Mouse (Mus musculus): ENCODE results near the gene Mrpl50. TPM values are rescaled to one million over a fixed set of nuclear protein-coding genes. Genes with fewer than 3 reads are reported as not detected.
"Not testable (repeated sequence)": the region's sequence is repeated elsewhere in the genome, so short reads cannot be mapped to it uniquely, and the experiment has no call there.

Gene Mrpl50
- total RNA-seq, 2 experiments from 2014 or later: 32.9 to 33.6 TPM

DNA sequence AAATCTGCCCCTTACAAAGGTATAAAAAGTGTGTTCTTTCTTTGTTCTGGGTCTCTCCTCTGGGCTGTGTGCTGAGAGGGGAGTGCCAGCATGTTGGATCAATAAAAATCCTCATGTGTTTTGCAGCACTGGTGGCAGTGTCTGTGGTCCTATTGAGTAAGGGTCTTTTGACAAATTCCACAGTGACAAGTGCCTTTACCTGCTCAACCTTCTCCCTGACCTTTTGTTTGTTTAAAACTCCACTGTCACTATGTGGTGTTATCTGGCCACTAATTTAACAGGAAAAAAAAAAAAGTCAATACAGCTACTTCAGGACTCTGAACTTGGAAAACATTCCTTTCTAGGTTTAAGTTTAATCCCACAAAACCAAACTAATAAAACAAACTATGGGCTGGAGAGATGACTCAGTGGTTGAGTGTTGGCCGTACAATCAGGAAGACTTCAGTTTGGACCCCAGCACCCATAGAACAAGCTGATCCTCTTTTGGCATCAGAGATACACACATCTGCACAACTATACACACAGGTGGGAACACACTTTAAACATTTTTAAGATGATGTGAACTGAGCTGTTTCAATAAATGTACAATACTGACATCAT lies 10.6 kb downstream of the Mrpl50 start:
- not testable (repeated sequence) for DNase-seq (ENCODE audit: low spot score in 2 of 2)

DNA sequence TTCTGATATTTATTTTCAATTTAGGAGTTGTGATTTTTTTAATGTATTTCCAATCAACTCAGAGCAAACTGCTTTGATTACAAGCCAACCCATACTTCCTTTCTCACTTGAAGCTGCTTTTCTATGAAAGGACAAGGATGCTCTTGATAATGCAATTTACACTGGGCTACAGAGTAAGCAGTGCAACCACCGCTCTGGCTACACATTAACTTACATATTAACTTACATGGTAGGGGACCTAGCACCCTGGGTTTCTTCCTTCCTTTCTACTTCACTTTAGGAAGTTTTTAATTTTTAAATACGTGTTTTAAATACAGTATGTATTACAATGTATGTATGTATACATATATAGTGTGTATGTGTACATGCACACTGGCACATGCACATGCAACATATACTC lies 11.7 kb downstream of the Mrpl50 start:
- DNase-seq (ENCODE audit: low spot score in 2 of 2): no peak

DNA sequence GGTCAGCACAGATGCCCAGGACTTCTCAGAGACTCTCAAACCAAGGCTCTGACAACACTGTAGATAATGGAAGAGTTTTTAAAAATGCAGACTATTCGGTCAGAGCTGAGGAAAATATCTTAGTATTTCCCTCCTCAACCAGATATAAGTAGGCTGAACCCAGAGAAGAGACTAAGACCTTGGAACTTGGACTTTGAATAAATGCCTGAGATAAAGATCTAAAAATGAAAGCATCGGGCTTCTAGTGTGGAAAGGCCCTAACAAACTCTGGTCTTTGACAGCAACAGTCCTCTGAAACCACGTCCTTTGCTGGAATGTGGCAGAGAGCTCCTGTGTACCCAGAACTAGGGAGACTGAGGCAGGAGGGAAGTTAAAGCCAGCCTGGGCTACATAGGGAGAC lies 14.5 kb downstream of the Mrpl50 start, which contains the start of gene Baat:
Gene Baat (minus strand): TSS at position 172 of the 400 bp plus-strand sequence.
- DNase-seq (ENCODE audit: low spot score in 2 of 2): no peak

DNA sequence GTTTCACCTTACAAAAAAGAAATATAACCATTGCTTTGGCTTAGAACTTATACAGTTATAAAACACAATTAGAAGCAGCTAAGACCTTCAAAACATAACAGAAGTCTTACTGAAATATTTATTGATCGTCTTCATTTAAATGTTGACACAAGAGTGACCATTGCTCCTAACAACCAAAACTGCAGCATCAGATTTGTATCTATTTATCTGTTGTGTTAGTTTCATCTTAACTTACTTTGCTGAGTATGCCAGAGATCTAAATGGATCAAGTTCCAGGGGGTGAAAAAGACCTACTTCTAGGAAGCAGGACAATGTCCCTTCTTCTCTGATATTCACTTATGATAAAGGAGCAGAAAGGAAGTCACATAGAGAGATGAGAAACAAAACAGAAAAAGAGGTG lies 17.3 kb downstream of the Mrpl50 start:
- DNase-seq (ENCODE audit: low spot score in 2 of 2): no peak

DNA sequence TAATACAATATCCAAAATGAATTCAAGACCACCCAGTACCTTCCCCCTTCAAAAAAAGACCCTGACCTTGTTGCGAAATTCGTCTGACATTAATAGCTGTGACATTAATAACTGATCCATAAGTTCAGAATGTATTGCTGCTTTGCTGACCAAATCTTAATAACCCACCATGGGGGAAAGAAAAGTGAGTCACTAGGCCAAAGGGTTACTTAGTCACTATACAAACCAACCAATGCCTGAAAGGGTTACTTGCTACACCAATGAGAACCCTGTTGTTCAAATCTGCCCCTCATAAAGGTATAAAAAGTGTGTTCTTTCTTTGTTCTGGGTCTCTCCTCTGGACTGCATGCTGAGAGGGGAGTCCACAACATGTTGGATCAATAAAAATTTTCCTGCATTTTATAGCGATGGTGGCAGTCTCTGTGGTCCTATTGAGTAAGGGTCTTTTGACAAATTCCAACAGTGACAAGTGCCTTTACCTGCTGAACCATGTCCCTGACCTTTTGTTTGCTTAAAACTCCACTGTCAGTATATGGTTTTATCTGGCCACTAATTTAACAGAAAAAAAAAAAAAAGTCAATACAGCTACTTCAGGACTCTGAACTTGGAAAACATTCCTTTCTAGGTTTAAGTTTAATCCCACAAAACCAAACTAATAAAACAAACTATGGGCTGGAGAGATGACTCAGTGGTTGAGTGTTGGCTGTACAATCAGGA lies 34.8 kb downstream of the Mrpl50 start:
- DNase-seq (ENCODE audit: low spot score in 2 of 2): not testable (repeated sequence)

DNA sequence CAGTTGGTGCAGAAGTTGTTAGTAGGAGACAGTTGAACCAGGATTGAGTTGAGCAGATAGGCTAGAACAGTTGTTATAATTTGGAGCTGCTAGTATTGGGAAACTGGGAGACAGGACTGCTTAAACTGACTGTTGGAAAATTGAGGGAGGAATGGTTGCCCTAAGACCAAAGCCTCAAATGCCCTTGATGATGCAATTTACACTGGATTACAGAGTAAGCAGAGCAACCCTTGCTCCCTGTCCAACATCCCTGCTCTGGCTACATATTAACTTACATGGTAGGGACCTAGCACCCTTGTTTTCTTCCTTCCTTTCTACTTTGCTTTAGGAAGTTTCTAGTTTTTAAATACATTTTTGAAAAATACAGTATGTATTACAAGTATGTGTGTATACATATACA lies 35.5 kb downstream of the Mrpl50 start:
- no peak for DNase-seq (ENCODE audit: low spot score in 2 of 2)

DNA sequence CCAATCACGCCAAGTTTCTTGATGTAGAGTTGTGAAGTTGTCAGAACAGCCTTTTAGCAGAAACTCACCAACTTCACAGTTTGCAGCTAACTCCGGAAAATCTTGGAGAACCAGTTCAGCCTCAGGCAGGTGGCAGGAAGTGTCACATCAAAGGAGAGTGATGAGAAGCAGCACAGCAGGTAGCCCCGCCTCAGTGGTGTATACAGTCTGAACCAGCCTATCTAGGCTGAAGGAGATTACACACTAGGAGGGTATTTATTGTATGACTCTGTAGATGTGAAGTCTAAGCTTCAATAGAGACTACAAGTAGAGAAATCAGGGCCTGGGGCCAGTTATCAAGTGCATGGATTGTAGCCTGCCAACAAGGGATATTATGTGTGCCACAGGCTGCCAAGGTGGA lies 40.0 kb downstream of the Mrpl50 start:
- DNase-seq (ENCODE audit: low spot score in 2 of 2): no peak

DNA sequence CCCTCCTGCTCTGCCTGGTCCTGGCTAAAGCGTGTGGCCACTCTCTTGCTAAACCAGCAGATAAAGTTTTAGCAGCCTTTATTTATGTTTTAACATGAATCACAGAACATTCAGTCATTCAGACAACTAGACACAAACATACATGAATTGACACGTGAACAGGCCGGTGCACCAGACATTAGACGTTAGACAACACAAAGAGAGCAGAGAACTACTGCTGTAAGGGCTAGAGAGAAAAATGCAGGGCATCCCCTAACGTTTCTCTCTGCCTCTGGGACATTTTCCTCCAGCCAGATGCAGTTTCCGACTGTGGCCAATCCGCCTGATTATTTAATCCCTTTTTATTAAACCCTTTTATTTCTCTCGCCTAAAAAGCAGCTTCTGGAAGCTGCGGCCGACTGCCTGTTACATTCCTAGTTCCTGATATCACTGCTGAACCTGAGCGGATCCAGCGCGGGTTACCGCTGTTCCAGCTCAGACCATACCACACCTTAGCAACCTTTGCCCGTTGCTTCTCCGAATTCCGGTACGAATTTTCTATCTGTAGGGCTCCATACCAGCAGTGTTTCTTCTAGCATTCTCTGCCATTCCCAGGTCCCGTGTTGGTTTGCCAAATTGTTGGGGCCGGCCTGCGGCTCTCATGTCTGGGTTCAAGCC lies 40.7 kb downstream of the Mrpl50 start:
- DNase-seq (ENCODE audit: low spot score in 2 of 2): no peak

DNA sequence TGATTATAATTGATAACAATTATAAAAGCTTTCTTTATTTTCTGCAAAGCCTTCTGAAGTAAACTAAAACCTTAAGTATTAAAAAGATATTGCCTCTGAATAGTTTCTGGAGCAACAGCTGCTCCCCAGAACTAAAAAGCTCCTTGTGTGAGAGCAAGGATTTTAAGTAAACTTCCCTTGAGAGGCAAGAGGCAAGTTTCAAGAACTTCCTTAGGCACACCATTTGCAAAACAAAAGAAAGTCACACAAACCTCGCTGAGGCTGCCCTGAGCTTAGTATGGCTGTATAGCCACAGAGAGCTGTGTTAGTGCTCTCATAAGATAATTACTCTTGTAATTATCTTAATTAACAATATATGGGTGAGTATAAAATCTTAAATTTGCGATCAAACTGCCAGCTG lies 41.9 kb downstream of the Mrpl50 start:
- DNase-seq (ENCODE audit: low spot score in 2 of 2): not testable (repeated sequence)

DNA sequence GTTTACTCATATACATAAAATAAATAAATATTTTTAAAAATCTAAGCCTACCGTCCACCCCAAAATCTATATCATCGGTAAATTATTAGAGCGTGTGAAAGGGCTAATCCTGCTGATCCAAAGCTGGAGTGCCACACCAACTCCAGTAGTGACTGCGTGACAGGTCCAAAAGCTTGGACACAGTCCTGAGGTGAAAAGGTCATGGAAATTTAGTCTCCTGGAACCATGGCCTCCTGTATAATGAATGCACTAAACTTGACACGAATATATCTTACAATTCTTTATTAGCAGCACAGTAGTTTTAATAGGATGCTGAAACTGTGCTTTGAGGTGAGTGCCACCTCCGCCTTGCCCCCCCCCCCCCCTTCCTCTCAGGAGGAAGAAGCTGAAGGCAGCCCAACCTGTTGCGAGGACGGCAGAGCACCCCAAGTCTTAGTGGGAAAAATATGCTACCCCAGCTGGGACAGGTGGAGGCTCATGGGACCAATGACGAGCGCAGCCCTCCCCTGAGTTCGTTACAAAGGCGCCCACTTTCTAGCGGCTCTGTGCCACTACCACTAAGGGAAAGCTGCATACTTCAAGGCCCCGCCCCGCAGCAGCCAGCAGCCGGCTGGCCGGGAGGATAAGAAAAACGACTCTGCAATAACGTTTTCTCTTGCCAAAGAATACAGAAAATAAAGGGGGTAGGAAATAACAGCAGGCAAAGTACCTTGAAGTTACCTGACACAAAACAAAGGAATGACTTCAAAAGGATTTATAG lies 42.6 kb downstream of the Mrpl50 start:
- DNase-seq (ENCODE audit: low spot score in 2 of 2): no peak

DNA sequence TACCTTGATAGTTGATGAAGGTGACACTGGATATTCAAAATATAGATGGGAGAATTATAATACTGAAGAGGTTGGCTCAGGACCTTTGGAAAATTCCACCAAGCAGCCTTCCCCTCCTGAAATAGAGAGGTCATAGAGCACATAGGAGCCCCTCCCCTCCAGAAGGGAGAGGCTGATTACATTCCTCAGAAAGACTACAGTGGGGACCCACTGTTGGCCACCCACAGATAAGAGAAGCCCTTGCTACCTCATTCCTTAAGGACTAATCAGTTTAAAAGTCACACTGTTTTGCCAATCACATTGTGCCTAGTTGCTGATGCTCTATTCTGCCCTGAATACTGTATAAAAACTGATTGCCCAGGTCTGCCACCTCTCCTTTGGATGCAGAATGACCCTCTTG lies 46.3 kb downstream of the Mrpl50 start:
- DNase-seq (ENCODE audit: low spot score in 2 of 2): no peak

DNA sequence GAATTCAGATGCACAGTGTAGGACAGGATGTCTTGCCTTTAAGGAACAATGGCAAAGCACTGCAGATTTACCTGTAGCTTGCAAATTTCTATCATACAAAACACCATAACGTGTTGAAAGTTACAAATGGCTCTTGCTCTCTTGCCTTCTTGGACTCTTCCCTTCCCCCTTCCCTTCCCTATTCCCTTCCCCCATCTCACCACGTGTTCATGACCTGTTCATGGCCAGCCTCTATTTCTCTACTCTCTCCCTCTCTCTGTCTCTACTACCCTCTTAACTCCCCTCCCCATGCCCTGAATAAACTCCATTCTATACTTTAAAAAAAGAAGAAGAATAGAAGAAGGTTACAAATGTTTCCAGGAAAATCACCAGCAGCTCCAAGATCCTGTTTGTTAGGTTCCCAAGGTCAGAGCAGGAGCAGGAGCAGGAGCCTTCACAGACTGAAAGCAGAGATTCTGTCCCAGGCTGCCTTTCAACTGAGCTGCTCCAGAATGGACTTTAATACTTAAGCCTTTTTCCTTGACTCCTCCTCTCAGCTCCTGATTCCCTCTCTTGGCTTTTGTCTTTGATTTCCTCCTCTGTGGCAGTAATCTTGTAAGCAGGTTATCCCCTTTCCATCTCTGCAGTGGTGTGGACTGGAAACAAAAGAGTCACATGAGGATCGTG lies 47.3 kb downstream of the Mrpl50 start, which contains the start of gene Acnat1:
Gene Acnat1 (minus strand): TSS at position 478 of the 666 bp plus-strand sequence.
- no peak for DNase-seq (ENCODE audit: low spot score in 2 of 2)

DNA sequence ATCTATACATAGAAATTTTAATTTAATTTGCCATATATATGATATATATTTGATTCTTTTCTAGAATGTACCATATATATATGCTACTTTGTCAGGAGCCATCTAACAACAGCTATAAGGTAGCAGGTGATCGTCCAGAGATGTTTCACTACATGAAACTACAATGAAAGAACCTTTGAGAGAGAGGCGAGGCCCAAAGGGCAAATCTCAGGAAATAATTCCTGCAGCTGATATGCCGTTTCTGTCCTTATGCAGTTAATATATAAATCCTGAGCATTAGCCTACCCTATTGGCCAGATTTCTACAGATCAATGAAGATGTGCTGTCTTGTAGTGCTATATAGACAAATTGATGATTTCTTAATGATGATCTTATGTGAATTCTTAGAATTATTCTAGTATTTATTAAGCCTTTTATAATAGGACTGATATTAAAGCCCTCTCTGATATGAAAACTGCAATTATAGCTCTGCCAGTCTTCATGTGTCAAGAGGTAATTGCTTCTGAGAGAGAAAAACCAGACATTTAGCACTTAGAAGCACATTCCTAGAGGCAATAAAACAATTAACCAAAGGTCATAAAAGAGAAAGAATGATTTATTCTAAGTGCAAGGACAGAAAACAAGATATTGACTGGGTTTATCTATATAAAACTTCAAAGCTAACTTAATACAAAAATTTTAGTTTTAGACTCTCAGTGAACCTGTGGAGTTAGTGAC lies 51.3 kb downstream of the Mrpl50 start:
- no peak for DNase-seq (ENCODE audit: low spot score in 2 of 2)

DNA sequence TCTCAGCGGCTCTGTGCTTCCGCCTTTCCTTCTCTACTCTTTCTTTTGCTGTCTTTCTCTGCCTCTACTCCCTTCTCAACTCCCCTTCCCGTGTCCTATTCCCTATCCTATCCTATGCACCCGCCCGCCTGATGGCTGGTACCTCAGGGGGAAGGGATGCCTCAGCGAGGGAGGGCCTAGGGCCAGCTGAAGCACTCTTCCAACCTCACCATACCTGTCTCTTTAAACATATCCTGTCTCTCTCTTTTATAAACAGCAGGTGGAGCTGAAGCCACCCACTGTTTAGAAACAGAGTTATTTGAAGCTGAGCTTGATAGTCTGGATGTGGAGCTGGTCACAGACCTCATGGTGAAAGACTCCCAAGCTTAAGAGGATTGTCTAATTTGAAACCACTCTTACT lies 53.5 kb downstream of the Mrpl50 start:
- no peak for DNase-seq (ENCODE audit: low spot score in 2 of 2)

Other genes with a start within 250 kb of the Mrpl50 start
- gene Acnat2, start 112.9 kb downstream of the Mrpl50 start, total RNA-seq (2021): not detected
- not detected for gene Acnat1, start 47.2 kb downstream of the Mrpl50 start, total RNA-seq (2021)
- under 1 TPM; 0.18 to 0.37 TPM for gene Baat, start 14.5 kb downstream of the Mrpl50 start, total RNA-seq (2021)
- gene Zfp189, start 83 bp upstream of the Mrpl50 start, total RNA-seq (2021): 10 to 100 TPM; 30.1 to 37.3 TPM
- 1 to 10 TPM; 1.9 to 2.1 TPM for gene Aldob, start 28.5 kb upstream of the Mrpl50 start, total RNA-seq (2021)
- gene Tmem246, start 76.8 kb upstream of the Mrpl50 start, total RNA-seq (2021): 10 to 100 TPM; 75.4 to 77.1 TPM
- gene Rnf20, start 110.9 kb upstream of the Mrpl50 start, total RNA-seq (2021): 10 to 100 TPM; 68.9 to 72.2 TPM
- gene Ppp3r2, start 160.9 kb upstream of the Mrpl50 start, total RNA-seq (2021): under 1 TPM; 0.32 to 0.36 TPM

Measured in layer of hippocampus, adult 18-20 months (tissue).